In genomic region chr7:110739764-110740163, GRCm38 (mm10) we compare ENCODE assay signal across 12 mouse cellular contexts. TPM values are rescaled to one million over a fixed set of nuclear protein-coding genes. Genes with fewer than 3 reads are reported as not detected.
DNase-seq lines count a peak whose midpoint lies in the region; ATAC-seq and TF ChIP-seq lines count a peak whose summit lies in the region.
"Had no signal": no experiment of that assay in that cellular context is flagged by ENCODE, and none has a peak within 500 bp of the region (broad histone marks: within the 10 kb centered on the region; RNA-seq: fewer than 3 reads in every experiment).

No protein-coding gene starts in this region.

- H3K27me3 ChIP-seq in kidney, embryonic 16.5 days (ENCODE audit: insufficient read depth, low read length) = no peaks in the 10 kb centered on the region
- no peaks in the 10 kb centered on the region for H3K27me3 ChIP-seq in hindbrain, postnatal 0 days (ENCODE audit: insufficient read depth, low read length)

- ATAC-seq in kidney, embryonic 16.5 days (ENCODE audit: low FRiP score, low TSS enrichment) = no peak
- ATAC-seq in hindbrain, postnatal 0 days = peak; percentile 61
- no peak for ATAC-seq in megakaryocyte, adult 5-6 weeks (ENCODE audit: poor library complexity, severe bottlenecking)

- H3K36me3 ChIP-seq in kidney, embryonic 16.5 days (ENCODE audit: insufficient read depth, low read length) = 0 out of 2 replicates have a peak, but pooled peaks cover 3% of the 10 kb centered on the region
- H3K36me3 ChIP-seq in hindbrain, postnatal 0 days (ENCODE audit: insufficient read depth, low read length) = no peaks in the 10 kb centered on the region

- no peak overlapping the region for H3K9ac ChIP-seq in kidney, embryonic 16.5 days (replicated peaks; ENCODE audit: low read length)
- H3K9ac ChIP-seq in hindbrain, postnatal 0 days (replicated peaks; ENCODE audit: low read length) = no peak overlapping the region

- TF ChIP-seq CTCF in hindbrain, postnatal 0 days (IDR thresholded peaks at IDR 0.05; ENCODE audit: low read depth) = no peak

- H3K4me1 ChIP-seq in kidney, embryonic 16.5 days (ENCODE audit: insufficient read depth, low read length) = peaks cover 14% of the 10 kb centered on the region
- H3K4me1 ChIP-seq in hindbrain, postnatal 0 days (ENCODE audit: insufficient read depth, low read length) = peaks cover 10% of the 10 kb centered on the region; the same call in 1 of the 2 replicates

- H3K4me2 ChIP-seq in kidney, embryonic 16.5 days (replicated peaks; ENCODE audit: low read depth, low read length) = no peak overlapping the region
- H3K4me2 ChIP-seq in hindbrain, postnatal 0 days (ENCODE audit: low read depth, low read length) = no peak overlapping the region

- 45% methylated on average over 5 of the region's 5 CpGs for WGBS in kidney, embryonic 16.5 days
- WGBS in hindbrain, postnatal 0 days = 16% methylated on average over 5 of the region's 5 CpGs

- DNase-seq in kidney, postnatal 25 days = no peak
- DNase-seq in Muller cell, postnatal 12 days (ENCODE audit: inconsistent ontology term) = peak; percentile 39
- DNase-seq in adipocyte (ENCODE audit: low spot score) = peak; percentile 49
- peak; percentile 58 for DNase-seq in hindbrain, postnatal 0 days (ENCODE audit: low spot score)
- DNase-seq in layer of hippocampus, postnatal 14 days (ENCODE audit: low spot score in 2 of 2) = no peak
- DNase-seq: adrenal gland, postnatal 10 days; cerebellum, adult 11 months; gastrocnemius, postnatal 36 days; lung, adult 2 months; thymus, adult 2 months had no signal

- H3K4me3 ChIP-seq in kidney, embryonic 16.5 days (ENCODE audit: low read length) = no peak overlapping the region
- no peak overlapping the region for H3K4me3 ChIP-seq in hindbrain, postnatal 0 days (ENCODE audit: low read length)

- H3K9me3 ChIP-seq in kidney, embryonic 16.5 days (ENCODE audit: low read length) = peaks cover 14% of the 10 kb centered on the region
- no peaks in the 10 kb centered on the region for H3K9me3 ChIP-seq in hindbrain, postnatal 0 days (ENCODE audit: low read length)

- peak overlapping the region; percentile 47; the same call in 1 of the 2 replicates for H3K27ac ChIP-seq in kidney, embryonic 16.5 days (ENCODE audit: low read length)
- H3K27ac ChIP-seq in hindbrain, postnatal 0 days = peak overlapping the region; percentile 32

RNA-seq across cellular contexts. Expression of gene Ampd3, which starts 28.2 kb away (rescaled TPM):
- polyA plus RNA-seq in kidney, embryonic 16.5 days (2015; fragmentation: Nextera tagmentation; extraction: Ambion mirVana) = 8.8 and 10.1 TPM in 2 replicates
- 15.1 and 24.8 TPM in 2 replicates for total RNA-seq in hindbrain, postnatal 0 days (2014; rRNA removed)
- 12.4 and 14.3 TPM in 2 replicates for polyA plus RNA-seq in hindbrain, postnatal 0 days (2015; fragmentation: Nextera tagmentation; extraction: Ambion mirVana)
- total RNA-seq in megakaryocyte, adult 5-6 weeks (2015) = 68.0 and 76.8 TPM in 2 replicates
- 32.6 and 46.5 TPM in 2 replicates for total RNA-seq in megakaryocyte, adult 5-6 weeks (2017)
- total RNA-seq in layer of hippocampus, postnatal 14 days (2021) = 10 to 100 TPM; 28.2 to 29.9 TPM

Comparison
In these comparisons a context has a peak if more than half of its experiments do, and no peak if none do; other contexts are left out.
1. DNase-seq: peak in Muller cell, postnatal 12 days (single experiment), adipocyte (single experiment) and hindbrain, postnatal 0 days (single experiment); none in kidney, postnatal 25 days (0 of 2) and layer of hippocampus, postnatal 14 days (0 of 2).